Mouse (Mus musculus): ENCODE data around the gene Sostdc1. TPM values are rescaled to one million over a fixed set of nuclear protein-coding genes. Genes with fewer than 3 reads are reported as not detected.

Gene Sostdc1
- total and polyA plus RNA-seq, 2 experiments from 2014 or later: 14.2 to 28.9 TPM

GRCm38 (mm10) chr12:36302905-36303642 is 10.9 kb upstream of the Sostdc1 start:
- DNase-seq (ENCODE audit: low spot score) (no peak), ATAC-seq (no peak)
- 78% methylated on average over 8 of the region's 8 CpGs for WGBS
- Histone ChIP-seq H3K4me1 (ENCODE audit: insufficient read depth, low read length) (no peaks in the 10 kb centered on the region), H3K9me3 (ENCODE audit: low read length) (no peaks in the 10 kb centered on the region), H3K9ac (replicated peaks; ENCODE audit: low read length) (no peak overlapping the region), H3K27ac (no peak overlapping the region), H3K4me3 (ENCODE audit: low read length) (no peak overlapping the region), H3K36me3 (ENCODE audit: insufficient read depth, low read length) (no peaks in the 10 kb centered on the region), H3K4me2 (ENCODE audit: low read depth, low read length) (no peak overlapping the region), H3K27me3 (ENCODE audit: insufficient read depth, low read length) (no peaks in the 10 kb centered on the region)
- no peak for TF ChIP-seq CTCF (IDR thresholded peaks at IDR 0.05; ENCODE audit: low read depth)

GRCm38 (mm10) chr12:36308737-36309420 is 5.1 kb upstream of the Sostdc1 start:
- DNase-seq (ENCODE audit: low spot score) (no peak), ATAC-seq (no peak)
- Histone ChIP-seq H3K9ac (replicated peaks; ENCODE audit: low read length) (no peak overlapping the region), H3K27ac (no peak overlapping the region), H3K4me2 (ENCODE audit: low read depth, low read length) (no peak overlapping the region), H3K36me3 (ENCODE audit: insufficient read depth, low read length) (no peaks in the 10 kb centered on the region), H3K4me3 (ENCODE audit: low read length) (no peak overlapping the region), H3K27me3 (ENCODE audit: insufficient read depth, low read length) (no peaks in the 10 kb centered on the region), H3K9me3 (ENCODE audit: low read length) (no peaks in the 10 kb centered on the region), H3K4me1 (ENCODE audit: insufficient read depth, low read length) (no peaks in the 10 kb centered on the region)
- 86% methylated on average over 6 of the region's 6 CpGs for WGBS
- no peak for TF ChIP-seq CTCF (IDR thresholded peaks at IDR 0.05; ENCODE audit: low read depth)

GRCm38 (mm10) chr12:36313015-36313414 is 924 bp upstream of the Sostdc1 start:
- H3K9me3 ChIP-seq (ENCODE audit: low read length): no peaks in the 10 kb centered on the region
- no peaks in the 10 kb centered on the region for H3K27me3 ChIP-seq (ENCODE audit: insufficient read depth, low read length)
- no peak for DNase-seq (ENCODE audit: low spot score)
- no peak overlapping the region for H3K4me2 ChIP-seq (ENCODE audit: low read depth, low read length)
- no peak overlapping the region for H3K27ac ChIP-seq
- 29% methylated on average over 2 of the region's 2 CpGs for WGBS
- no peak overlapping the region for H3K9ac ChIP-seq (replicated peaks; ENCODE audit: low read length)
- H3K4me1 ChIP-seq (ENCODE audit: insufficient read depth, low read length): no peaks in the 10 kb centered on the region
- no peaks in the 10 kb centered on the region for H3K36me3 ChIP-seq (ENCODE audit: insufficient read depth, low read length)
- TF ChIP-seq CTCF (IDR thresholded peaks at IDR 0.05; ENCODE audit: low read depth): no peak
- H3K4me3 ChIP-seq (ENCODE audit: low read length): no peak overlapping the region
- ATAC-seq: no peak

- no peak for TF ChIP-seq CTCF (IDR thresholded peaks at IDR 0.05; ENCODE audit: low read depth)
- Histone ChIP-seq H3K9me3 (ENCODE audit: low read length) (no peaks in the 10 kb centered on the region), H3K9ac (replicated peaks; ENCODE audit: low read length) (peak overlapping the region; percentile 30; the same call in 1 of the 2 replicates), H3K27ac (no peak overlapping the region; the same call in 1 of the 2 replicates), H3K36me3 (ENCODE audit: insufficient read depth, low read length) (no peaks in the 10 kb centered on the region), H3K4me1 (ENCODE audit: insufficient read depth, low read length) (no peaks in the 10 kb centered on the region), H3K27me3 (ENCODE audit: insufficient read depth, low read length) (no peaks in the 10 kb centered on the region), H3K4me2 (ENCODE audit: low read depth, low read length) (peak overlapping the region; percentile 49), H3K4me3 (ENCODE audit: low read length) (peak overlapping the region; percentile 27)
- DNase-seq (ENCODE audit: low spot score) (no peak), ATAC-seq (no peak)
- WGBS: 58% methylated on average over 7 of the region's 7 CpGs
Measured at GRCm38 (mm10) chr12:36314446-36314845, 507 bp downstream of the Sostdc1 start.

- H3K9me3 ChIP-seq (ENCODE audit: low read length): no peaks in the 10 kb centered on the region
- WGBS: 87% methylated on average over 3 of the region's 3 CpGs
- no peaks in the 10 kb centered on the region for H3K27me3 ChIP-seq (ENCODE audit: insufficient read depth, low read length)
- ATAC-seq (no peak), DNase-seq (ENCODE audit: low spot score) (no peak)
- no peaks in the 10 kb centered on the region for H3K36me3 ChIP-seq (ENCODE audit: insufficient read depth, low read length)
- no peak overlapping the region for H3K27ac ChIP-seq
- no peak for TF ChIP-seq CTCF (IDR thresholded peaks at IDR 0.05; ENCODE audit: low read depth)
- H3K4me3 ChIP-seq (ENCODE audit: low read length): no peak overlapping the region; the same call in 1 of the 2 replicates
- no peaks in the 10 kb centered on the region for H3K4me1 ChIP-seq (ENCODE audit: insufficient read depth, low read length)
- no peak overlapping the region for H3K9ac ChIP-seq (replicated peaks; ENCODE audit: low read length)
- 0 out of 2 replicates have a peak overlapping the region, but pooled peaks have one; percentile 16 for H3K4me2 ChIP-seq (ENCODE audit: low read depth, low read length)
Measured at GRCm38 (mm10) chr12:36315527-36315926, 1.6 kb downstream of the Sostdc1 start.

- no peaks in the 10 kb centered on the region for H3K27me3 ChIP-seq (ENCODE audit: insufficient read depth, low read length)
- DNase-seq (ENCODE audit: low spot score): no peak
- no peaks in the 10 kb centered on the region for H3K4me1 ChIP-seq (ENCODE audit: insufficient read depth, low read length)
- TF ChIP-seq CTCF (IDR thresholded peaks at IDR 0.05; ENCODE audit: low read depth): no peak
- no peaks in the 10 kb centered on the region for H3K36me3 ChIP-seq (ENCODE audit: insufficient read depth, low read length)
- no peak overlapping the region for H3K27ac ChIP-seq
- no peak overlapping the region for H3K4me3 ChIP-seq (ENCODE audit: low read length)
- no peak overlapping the region for H3K4me2 ChIP-seq (ENCODE audit: low read depth, low read length)
- 52% methylated on average over 3 of the region's 3 CpGs for WGBS
- H3K9me3 ChIP-seq (ENCODE audit: low read length): no peaks in the 10 kb centered on the region
- ATAC-seq: no peak
- no peak overlapping the region for H3K9ac ChIP-seq (replicated peaks; ENCODE audit: low read length)
Measured at GRCm38 (mm10) chr12:36316056-36316455, 2.1 kb downstream of the Sostdc1 start.
